Mouse (Mus musculus) midbrain, embryonic 14.5 days (tissue): ENCODE data around the gene Tsen2. TPM values are rescaled to one million over a fixed set of nuclear protein-coding genes. Genes with fewer than 3 reads are reported as not detected.

ENCODE experiments used
- ATAC-seq: fragments of 200-750 bp; cut with Nextera tagmentation; 2 replicates; pipeline ENCODE4 v1.8.0; 2017; ENCODE audit warnings: moderate number of reproducible peaks, moderate library complexity; ENCODE audit not compliant: low FRiP score, low TSS enrichment
- DNase-seq: peaks from one replicate; pipeline ENCODE4 v3.0.0-alpha.2; 2015
- H3K27ac ChIP-seq: fragments of 300-500 bp; sonication (generic); replicated peaks from 2 replicates; pipeline ENCODE4 v1.5.1; 2014; ENCODE audit warnings: mild to moderate bottlenecking, low read depth, low read length, moderate library complexity
- H3K27me3 ChIP-seq: fragments of 300-500 bp; sonication (generic); 2 replicates; pipeline ENCODE4 v1.6.1; 2014; ENCODE audit warnings: low read length, control low read depth, mixed read lengths; ENCODE audit not compliant: control insufficient read depth, insufficient read depth
- H3K36me3 ChIP-seq: fragments of 300-500 bp; sonication (generic); 2 replicates; pipeline ENCODE4 v1.6.1; 2014; ENCODE audit warnings: low read length, control low read depth; ENCODE audit not compliant: control insufficient read depth, insufficient read depth
- H3K4me1 ChIP-seq: fragments of 300-500 bp; sonication (generic); 2 replicates; pipeline ENCODE4 v1.6.1; 2014; ENCODE audit warnings: mild to moderate bottlenecking, antibody characterized with exemption, low read length, control low read depth; ENCODE audit not compliant: control insufficient read depth, insufficient read depth
- H3K4me2 ChIP-seq: fragments of 300-500 bp; sonication (generic); 2 replicates; pipeline ENCODE4 v1.6.1; 2014; ENCODE audit warnings: mild to moderate bottlenecking, low read length, moderate library complexity
- H3K4me3 ChIP-seq: fragments of 300-500 bp; sonication (generic); replicated peaks from 2 replicates; pipeline ENCODE4 v1.5.1; 2014; ENCODE audit warnings: low read depth, low read length
- H3K9ac ChIP-seq: fragments of 300-500 bp; sonication (generic); replicated peaks from 2 replicates; pipeline ENCODE4 v1.6.1; 2014; ENCODE audit warnings: mild to moderate bottlenecking, low read length, moderate library complexity
- H3K9me3 ChIP-seq: fragments of 300-500 bp; sonication (generic); 2 replicates; pipeline ENCODE4 v1.6.1; 2016; ENCODE audit warnings: low read length, control low read depth, mixed read lengths; ENCODE audit not compliant: control insufficient read depth
- whole genome bisulfite sequencing: fragments of 180-500 bp; shearing (Covaris S2); extraction: QIAGEN DNeasy Blood & Tissue Kit; methylation state at CpG from one replicate; pipeline ENCODE4 v1.1.7; 2014; 5-methylcytosine and 5-hydroxymethylcytosine counted together
- polyA plus RNA-seq: library from polyadenylated mRNA; unstranded; fragments of >200 nt; fragmentation: Nextera tagmentation; extraction: Ambion mirVana; gene quantifications from 2 replicates; pipeline ENCODE4 v1.2.1, GENCODE M21; 2014

Gene Tsen2
- polyA plus RNA-seq, 1 experiment from 2014 or later = 34.4 TPM

DNA sequence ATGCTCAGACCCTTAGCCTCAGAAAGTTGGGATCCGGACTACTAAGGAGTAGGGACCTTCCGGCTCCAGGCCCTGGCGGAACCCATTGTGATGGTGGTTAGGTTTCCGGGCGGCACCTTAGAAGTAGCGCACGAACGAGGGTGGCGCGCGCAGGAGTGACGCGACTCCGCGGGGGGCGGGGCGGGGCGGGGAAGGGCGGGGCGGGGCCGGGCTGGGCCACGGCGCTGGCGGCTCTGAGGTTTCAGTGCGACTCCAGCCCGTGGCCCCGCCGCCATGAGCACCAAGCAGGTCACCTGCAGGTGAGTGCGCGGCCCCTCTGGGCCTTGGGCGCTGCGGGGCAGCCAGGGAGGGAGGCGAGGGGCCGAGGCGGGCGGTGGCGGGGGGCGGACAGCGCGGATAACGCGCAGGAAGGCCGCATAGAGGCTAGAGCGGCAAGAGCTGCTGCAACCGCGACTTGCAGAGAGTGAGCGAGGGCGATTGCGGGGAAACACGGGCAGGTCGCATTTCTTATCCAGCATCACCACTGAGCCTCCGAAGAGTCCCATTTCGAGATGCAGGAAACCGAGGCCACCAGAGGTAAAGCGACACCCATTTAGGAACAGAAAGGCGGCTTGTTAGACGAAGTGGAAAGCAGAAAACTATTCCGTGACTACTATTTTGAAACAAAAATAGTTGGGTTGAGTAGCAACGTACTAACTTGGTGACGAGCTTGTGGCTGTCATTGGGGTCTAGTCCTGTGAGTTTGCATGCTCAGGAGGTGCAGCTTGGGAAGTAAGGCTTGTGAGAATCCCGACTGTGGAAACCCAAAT is 57.5 kb downstream of the Tsen2 start, which contains the start of gene Mkrn2:
Gene Mkrn2 (plus strand): TSS at position 188 of the 809 bp plus-strand sequence.
- peak; percentile 93 for ATAC-seq
- Histone ChIP-seq H3K27me3 (no peaks in the 10 kb centered on the region), H3K4me2 (peak within 1 kb of the TSS; percentile 77), H3K36me3 (no peaks in the 10 kb centered on the region), H3K4me3 (peak within 1 kb of the TSS; percentile 81), H3K27ac (peak within 1 kb of the TSS; percentile 79), H3K9me3 (no peaks in the 10 kb centered on the region), H3K9ac (peak within 1 kb of the TSS; percentile 84), H3K4me1 (peaks cover 11% of the 10 kb centered on the region)
- 1% methylated on average over 54 of the region's 61 CpGs for WGBS
- DNase-seq = peak; percentile 94

GRCm38 (mm10) chr6:115606461-115606860 is 62.0 kb downstream of the Tsen2 start:
- H3K9ac ChIP-seq = no peak overlapping the region
- DNase-seq (no peak), ATAC-seq (no peak)
- no peak overlapping the region for H3K4me2 ChIP-seq
- H3K9me3 ChIP-seq = no peaks in the 10 kb centered on the region
- H3K4me3 ChIP-seq = no peak overlapping the region
- H3K27ac ChIP-seq = no peak overlapping the region
- WGBS = 85% methylated on average over 1 of the region's 1 CpGs
- H3K27me3 ChIP-seq = no peaks in the 10 kb centered on the region
- H3K4me1 ChIP-seq = peaks cover 11% of the 10 kb centered on the region
- peaks cover 16% of the 10 kb centered on the region for H3K36me3 ChIP-seq

DNA sequence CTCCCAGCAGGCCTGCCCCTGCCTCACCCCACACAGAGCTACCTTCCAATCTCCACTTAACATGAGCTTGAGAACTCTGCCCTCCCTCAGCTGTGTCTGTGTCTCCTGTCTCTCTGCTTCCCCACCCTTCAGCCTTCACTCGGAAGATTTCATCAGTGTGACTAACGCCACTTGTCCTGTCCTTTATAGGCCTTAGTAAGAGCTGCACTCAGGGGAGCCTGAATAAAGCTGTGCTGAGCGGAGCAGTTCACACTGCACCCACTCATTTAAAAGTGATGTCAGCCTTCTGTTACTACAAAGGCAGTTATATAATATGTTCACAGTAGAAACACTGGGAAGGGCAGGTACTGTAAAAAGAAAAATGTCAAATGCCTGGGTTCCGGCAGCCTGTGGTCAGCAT is 63.0 kb downstream of the Tsen2 start:
- peaks cover 9% of the 10 kb centered on the region for H3K4me1 ChIP-seq
- no peaks in the 10 kb centered on the region for H3K9me3 ChIP-seq
- peaks cover 26% of the 10 kb centered on the region for H3K36me3 ChIP-seq
- H3K4me2 ChIP-seq = no peak overlapping the region
- WGBS = 59% methylated on average over 4 of the region's 4 CpGs
- DNase-seq (no peak), ATAC-seq (no peak)
- H3K4me3 ChIP-seq = no peak overlapping the region
- no peak overlapping the region for H3K9ac ChIP-seq
- H3K27me3 ChIP-seq = no peaks in the 10 kb centered on the region
- no peak overlapping the region for H3K27ac ChIP-seq

- Histone ChIP-seq H3K4me3 (no peak overlapping the region), H3K27ac (no peak overlapping the region), H3K36me3 (peaks cover 43% of the 10 kb centered on the region), H3K4me1 (no peaks in the 10 kb centered on the region), H3K9ac (no peak overlapping the region), H3K27me3 (no peaks in the 10 kb centered on the region), H3K4me2 (no peak overlapping the region), H3K9me3 (no peaks in the 10 kb centered on the region)
- WGBS = 71% methylated on average over 3 of the region's 3 CpGs
- DNase-seq (peak; percentile 44), ATAC-seq (no peak)
Measured at GRCm38 (mm10) chr6:115609121-115609520, 64.7 kb downstream of the Tsen2 start.

DNA sequence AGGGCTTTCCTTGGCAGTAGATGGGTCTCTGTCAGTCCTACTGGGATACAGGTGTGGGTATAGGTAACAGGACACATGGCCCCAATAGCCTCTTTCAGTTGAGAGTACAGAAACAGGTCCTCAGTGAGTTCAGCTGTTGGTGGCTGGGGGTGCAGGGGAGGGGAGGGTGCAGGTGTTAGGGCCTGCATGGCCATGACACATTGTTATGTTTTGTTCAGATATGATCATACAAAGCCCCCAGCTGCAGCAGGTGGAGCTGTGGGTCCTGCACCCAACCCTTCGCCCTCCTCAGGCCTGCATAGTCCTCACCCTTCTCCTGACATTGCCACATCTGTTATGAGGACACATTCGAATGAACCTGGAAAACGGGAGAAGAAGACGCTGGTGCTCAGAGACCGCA is 65.8 kb downstream of the Tsen2 start:
- no peaks in the 10 kb centered on the region for H3K27me3 ChIP-seq
- peaks cover 54% of the 10 kb centered on the region for H3K36me3 ChIP-seq
- no peak overlapping the region for H3K4me2 ChIP-seq
- H3K4me3 ChIP-seq = no peak overlapping the region
- no peak for DNase-seq
- WGBS = 94% methylated on average over 5 of the region's 5 CpGs
- H3K9me3 ChIP-seq = no peaks in the 10 kb centered on the region
- no peak for ATAC-seq
- no peak overlapping the region for H3K9ac ChIP-seq
- no peak overlapping the region for H3K27ac ChIP-seq
- H3K4me1 ChIP-seq = no peaks in the 10 kb centered on the region

DNA sequence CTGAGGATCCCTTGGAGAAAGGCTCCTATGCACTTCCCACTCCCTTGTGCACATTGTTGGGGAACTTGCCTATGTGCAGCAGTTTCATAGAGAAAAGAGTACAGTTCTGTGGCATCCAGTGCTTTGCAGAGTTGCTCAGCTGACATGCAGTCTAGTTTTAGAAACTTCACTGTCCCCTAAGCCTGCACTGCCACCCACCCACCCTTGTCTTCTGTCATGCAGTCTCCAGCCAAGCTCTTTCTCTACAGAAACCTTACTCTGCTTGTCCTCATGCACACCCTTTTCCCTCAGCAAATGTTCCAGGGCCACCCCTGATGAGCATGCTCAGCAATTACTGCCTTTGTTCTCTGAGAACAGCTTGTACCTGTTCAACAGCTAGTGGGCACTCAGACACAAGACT is 69.3 kb downstream of the Tsen2 start:
- Histone ChIP-seq H3K27ac (no peak overlapping the region), H3K4me3 (no peak overlapping the region), H3K4me1 (no peaks in the 10 kb centered on the region), H3K36me3 (peaks cover 88% of the 10 kb centered on the region), H3K4me2 (no peak overlapping the region), H3K27me3 (no peaks in the 10 kb centered on the region), H3K9ac (no peak overlapping the region), H3K9me3 (no peaks in the 10 kb centered on the region)
- ATAC-seq (no peak), DNase-seq (no peak)

DNA sequence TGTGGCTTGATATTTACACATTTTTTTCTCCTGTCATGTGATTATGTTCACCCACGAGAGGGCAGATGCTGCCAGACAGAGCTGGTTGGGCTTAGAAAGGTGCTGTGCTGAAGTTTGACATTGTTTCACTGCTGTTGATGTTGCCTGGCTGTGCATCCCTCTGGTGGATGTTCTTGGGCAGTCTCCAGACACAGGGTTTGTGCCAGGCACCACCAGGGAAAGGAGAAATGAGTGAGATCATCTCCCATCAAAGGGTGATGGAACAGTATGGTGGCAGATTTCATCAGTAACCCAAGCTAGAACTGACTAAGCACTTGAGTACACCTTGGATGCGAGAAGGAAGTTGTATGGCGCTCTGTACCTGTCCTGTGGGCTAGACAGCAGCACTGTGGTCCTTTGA is 71.5 kb downstream of the Tsen2 start:
- H3K4me2 ChIP-seq = no peak overlapping the region
- 90% methylated on average over 3 of the region's 3 CpGs for WGBS
- no peak for ATAC-seq
- DNase-seq = no peak
- H3K4me3 ChIP-seq = no peak overlapping the region
- H3K9me3 ChIP-seq = no peaks in the 10 kb centered on the region
- H3K27ac ChIP-seq = no peak overlapping the region
- no peaks in the 10 kb centered on the region for H3K27me3 ChIP-seq
- H3K36me3 ChIP-seq = peaks cover 98% of the 10 kb centered on the region
- H3K4me1 ChIP-seq = no peaks in the 10 kb centered on the region
- no peak overlapping the region for H3K9ac ChIP-seq

DNA sequence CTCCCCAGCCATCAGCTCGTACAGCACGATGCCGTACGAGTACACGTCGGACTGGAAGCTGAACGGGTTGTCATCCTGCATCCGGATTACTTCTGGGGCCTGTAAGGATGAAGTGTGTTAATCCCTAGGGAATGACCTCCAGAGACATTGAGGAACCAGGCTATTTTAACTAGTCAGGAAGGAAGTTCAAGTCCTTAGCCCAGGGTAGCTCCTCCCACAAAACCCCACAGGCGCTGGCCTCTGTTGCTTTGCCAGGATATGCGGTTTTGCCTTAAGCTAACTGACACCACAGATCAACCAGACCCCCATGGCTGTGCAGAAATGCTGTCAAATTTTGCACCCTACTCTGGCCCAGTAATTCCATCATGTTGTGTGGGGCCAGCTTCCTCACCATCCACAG is 75.4 kb downstream of the Tsen2 start:
- Histone ChIP-seq H3K36me3 (peaks cover 98% of the 10 kb centered on the region), H3K4me2 (no peak overlapping the region), H3K9me3 (no peaks in the 10 kb centered on the region), H3K27ac (no peak overlapping the region), H3K9ac (no peak overlapping the region), H3K4me1 (no peaks in the 10 kb centered on the region), H3K4me3 (no peak overlapping the region), H3K27me3 (no peaks in the 10 kb centered on the region)
- ATAC-seq (no peak), DNase-seq (no peak)
- WGBS = 92% methylated on average over 10 of the region's 10 CpGs

- Histone ChIP-seq H3K36me3 (peaks cover 99% of the 10 kb centered on the region), H3K27me3 (no peaks in the 10 kb centered on the region), H3K4me1 (no peaks in the 10 kb centered on the region), H3K4me3 (no peak overlapping the region), H3K27ac (no peak overlapping the region), H3K9me3 (no peaks in the 10 kb centered on the region), H3K9ac (no peak overlapping the region), H3K4me2 (no peak overlapping the region)
- DNase-seq (no peak), ATAC-seq (no peak)
- 92% methylated on average over 1 of the region's 1 CpGs for WGBS
Measured at GRCm38 (mm10) chr6:115620942-115621341, 76.5 kb downstream of the Tsen2 start.
